Mouse (Mus musculus) liver, embryonic 15.5 days (tissue): ENCODE results near the gene Zc3h18. TPM values are rescaled to one million over a fixed set of nuclear protein-coding genes. Genes with fewer than 3 reads are reported as not detected.

ENCODE experiments used
- ATAC-seq: fragments of 200-750 bp; cut with Nextera tagmentation; 2 replicates; pipeline ENCODE4 v1.8.0; 2017; ENCODE audit warnings: moderate number of reproducible peaks, mild to moderate bottlenecking, moderate library complexity; ENCODE audit not compliant: insufficient read depth
- H3K27ac ChIP-seq: fragments of 300-500 bp; sonication (generic); replicated peaks from 2 replicates; pipeline ENCODE4 v1.5.1; 2015; ENCODE audit warnings: mild to moderate bottlenecking, inconsistent platforms
- H3K27me3 ChIP-seq: fragments of 300-500 bp; sonication (generic); 2 replicates; pipeline ENCODE4 v1.6.1; 2015; ENCODE audit warnings: mild to moderate bottlenecking, inconsistent platforms
- H3K36me3 ChIP-seq: fragments of 300-500 bp; sonication (generic); replicated peaks from 2 replicates; pipeline ENCODE4 v1.6.1; 2015; ENCODE audit warnings: moderate library complexity, mild to moderate bottlenecking, inconsistent platforms
- H3K4me1 ChIP-seq: fragments of 300-500 bp; sonication (generic); replicated peaks from 2 replicates; pipeline ENCODE4 v1.6.1; 2015; ENCODE audit warnings: inconsistent platforms
- H3K4me2 ChIP-seq: fragments of 300-500 bp; sonication (generic); 2 replicates; pipeline ENCODE4 v1.6.1; 2015; ENCODE audit warnings: moderate library complexity, mild to moderate bottlenecking, inconsistent platforms
- H3K4me3 ChIP-seq: fragments of 300-500 bp; sonication (generic); replicated peaks from 2 replicates; pipeline ENCODE4 v1.5.1; 2015; ENCODE audit warnings: mild to moderate bottlenecking, inconsistent platforms
- H3K9ac ChIP-seq: fragments of 300-500 bp; sonication (generic); 2 replicates; pipeline ENCODE4 v1.6.1; 2015; ENCODE audit warnings: moderate library complexity, mild to moderate bottlenecking, inconsistent platforms
- H3K9me3 ChIP-seq: fragments of 300-500 bp; sonication (generic); replicated peaks from 2 replicates; pipeline ENCODE4 v1.6.1; 2016; ENCODE audit warnings: inconsistent platforms
- WGBS: fragments of 180-500 bp; shearing (Covaris S2); methylation state at CpG from one replicate; pipeline ENCODE4 v1.1.7; 2015; ENCODE audit warnings: mixed read lengths; ENCODE audit not compliant: insufficient replicate concordance; 5-methylcytosine and 5-hydroxymethylcytosine counted together
- polyA plus RNA-seq: library from polyadenylated mRNA; unstranded; fragments of >200 nt; fragmentation: Nextera tagmentation; extraction: Ambion mirVana; gene quantifications from 2 replicates; pipeline ENCODE4 v1.2.1, GENCODE M21; 2015

The Zc3h18 gene
- polyA plus RNA-seq, 1 experiment from 2014 or later = 23.1 TPM

DNA sequence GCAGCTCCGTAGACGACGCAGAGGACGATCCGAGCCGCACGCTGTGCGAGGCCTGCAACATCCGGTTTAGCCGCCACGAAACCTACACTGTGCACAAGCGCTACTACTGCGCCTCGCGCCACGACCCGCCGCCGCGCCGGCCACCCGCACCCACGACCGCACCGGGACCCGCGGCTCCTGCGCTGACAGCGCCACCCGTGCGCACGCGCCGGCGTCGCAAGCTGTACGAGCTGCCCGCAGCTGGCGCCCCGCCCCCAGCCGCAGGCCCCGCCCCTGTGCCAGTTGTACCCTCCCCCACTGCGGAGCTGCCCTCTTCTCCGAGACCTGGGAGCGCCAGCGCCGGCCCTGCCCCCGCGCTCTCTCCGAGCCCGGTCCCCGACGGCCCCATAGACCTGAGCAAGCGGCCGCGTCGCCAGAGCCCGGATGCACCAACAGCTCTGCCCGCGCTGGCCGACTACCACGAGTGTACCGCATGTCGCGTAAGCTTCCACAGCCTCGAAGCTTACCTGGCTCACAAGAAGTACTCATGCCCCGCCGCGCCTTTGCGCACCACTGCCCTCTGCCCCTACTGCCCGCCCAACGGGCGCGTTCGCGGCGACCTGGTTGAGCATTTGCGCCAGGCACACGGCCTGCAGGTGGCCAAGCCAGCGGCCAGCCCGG lies 40.0 kb upstream of the Zc3h18 start:
- H3K9ac ChIP-seq = no peak overlapping the region
- no peaks in the 10 kb centered on the region for H3K27me3 ChIP-seq
- H3K27ac ChIP-seq = no peak overlapping the region
- no peak for ATAC-seq
- H3K4me1 ChIP-seq = peaks cover 68% of the 10 kb centered on the region
- H3K9me3 ChIP-seq = peaks cover 18% of the 10 kb centered on the region
- peaks cover 86% of the 10 kb centered on the region for H3K36me3 ChIP-seq
- WGBS = 82% methylated on average over 81 of the region's 81 CpGs
- H3K4me3 ChIP-seq = 0 out of 2 replicates have a peak overlapping the region, but pooled peaks have one; percentile 7
- peak overlapping the region; percentile 33; the same call in 1 of the 2 replicates for H3K4me2 ChIP-seq

- peaks cover 21% of the 10 kb centered on the region for H3K27me3 ChIP-seq
- peaks cover 72% of the 10 kb centered on the region for H3K4me1 ChIP-seq
- H3K36me3 ChIP-seq = peaks cover 63% of the 10 kb centered on the region
- H3K9ac ChIP-seq = no peak overlapping the region
- WGBS = 76% methylated on average over 6 of the region's 6 CpGs
- H3K9me3 ChIP-seq = peaks cover 18% of the 10 kb centered on the region
- H3K27ac ChIP-seq = no peak overlapping the region
- no peak overlapping the region for H3K4me3 ChIP-seq
- no peak for ATAC-seq
- H3K4me2 ChIP-seq = no peak overlapping the region
Observed at GRCm38 (mm10) chr8:122338852-122339251, 37.6 kb upstream of the Zc3h18 start.

DNA sequence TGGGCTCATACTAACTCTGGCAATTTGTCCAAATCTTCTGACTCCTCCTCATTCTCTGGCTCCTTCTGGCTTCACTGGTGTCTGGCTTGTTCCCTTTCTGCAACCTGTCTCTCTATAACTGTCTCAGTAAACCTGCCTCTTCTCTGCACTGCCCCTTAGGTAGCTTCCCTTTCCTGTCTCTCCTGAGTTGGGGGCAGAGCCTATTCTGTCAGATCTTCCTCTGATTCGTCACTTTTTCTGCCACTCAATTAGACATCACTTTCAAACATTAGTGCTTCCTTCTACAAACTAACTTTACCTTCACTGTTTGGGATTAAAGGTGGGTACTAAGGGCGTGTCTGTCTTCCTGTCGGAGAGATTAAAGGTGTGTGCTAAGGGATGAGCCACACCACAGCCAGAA lies 35.6 kb upstream of the Zc3h18 start:
- Histone ChIP-seq H3K4me2 (no peak overlapping the region), H3K9ac (no peak overlapping the region), H3K27ac (peak overlapping the region; percentile 45; the same call in 1 of the 2 replicates), H3K36me3 (peaks cover 44% of the 10 kb centered on the region), H3K9me3 (peaks cover 12% of the 10 kb centered on the region), H3K4me1 (peaks cover 90% of the 10 kb centered on the region), H3K4me3 (no peak overlapping the region), H3K27me3 (peaks cover 21% of the 10 kb centered on the region)
- 77% methylated on average over 3 of the region's 3 CpGs for WGBS
- ATAC-seq = no peak

- no peak overlapping the region for H3K9ac ChIP-seq
- 0 out of 2 replicates have a peak, but pooled peaks have one; percentile 3 for ATAC-seq
- 53% methylated on average over 6 of the region's 6 CpGs for WGBS
Observed at GRCm38 (mm10) chr8:122341790-122342189, 34.6 kb upstream of the Zc3h18 start.

GRCm38 (mm10) chr8:122342362-122342761 lies 34.0 kb upstream of the Zc3h18 start:
- 45% methylated on average over 5 of the region's 5 CpGs for WGBS
- Histone ChIP-seq H3K36me3 (peaks cover 28% of the 10 kb centered on the region), H3K27ac (0 out of 2 replicates have a peak overlapping the region, but pooled peaks have one; percentile 25), H3K4me3 (no peak overlapping the region), H3K4me1 (peaks cover 80% of the 10 kb centered on the region), H3K9ac (no peak overlapping the region; the same call in 1 of the 2 replicates), H3K4me2 (peak overlapping the region; percentile 68), H3K27me3 (peaks cover 21% of the 10 kb centered on the region), H3K9me3 (no peaks in the 10 kb centered on the region)
- ATAC-seq = no peak

More at GRCm38 (mm10) chr8:122341790-122342189, 34.6 kb upstream of the Zc3h18 start:
- Histone ChIP-seq H3K27ac (peak overlapping the region; percentile 19; the same call in 1 of the 2 replicates), H3K27me3 (peaks cover 21% of the 10 kb centered on the region), H3K4me1 (peaks cover 83% of the 10 kb centered on the region), H3K36me3 (peaks cover 33% of the 10 kb centered on the region), H3K9me3 (peaks cover 1% of the 10 kb centered on the region; the same call in 1 of the 2 replicates), H3K4me3 (no peak overlapping the region), H3K4me2 (no peak overlapping the region)

GRCm38 (mm10) chr8:122342806-122343209 lies 33.6 kb upstream of the Zc3h18 start:
- peak; percentile 13; the same call in 1 of the 2 replicates for ATAC-seq
- peaks cover 80% of the 10 kb centered on the region for H3K4me1 ChIP-seq
- peaks cover 21% of the 10 kb centered on the region for H3K27me3 ChIP-seq
- peak overlapping the region; percentile 25 for H3K27ac ChIP-seq
- peak overlapping the region; percentile 45; the same call in 1 of the 2 replicates for H3K9ac ChIP-seq
- H3K4me3 ChIP-seq = peak overlapping the region; percentile 38; the same call in 1 of the 2 replicates
- peak overlapping the region; percentile 68 for H3K4me2 ChIP-seq
- WGBS = 2% methylated on average over 9 of the region's 9 CpGs
- no peaks in the 10 kb centered on the region for H3K9me3 ChIP-seq
- peaks cover 23% of the 10 kb centered on the region for H3K36me3 ChIP-seq

GRCm38 (mm10) chr8:122343341-122343740 lies 33.1 kb upstream of the Zc3h18 start:
- whole genome bisulfite sequencing = 6% methylated on average over 11 of the region's 11 CpGs
- Histone ChIP-seq H3K27me3 (peaks cover 21% of the 10 kb centered on the region), H3K9me3 (no peaks in the 10 kb centered on the region), H3K4me1 (peaks cover 80% of the 10 kb centered on the region), H3K9ac (peak overlapping the region; percentile 45), H3K4me3 (peak overlapping the region; percentile 38), H3K36me3 (peaks cover 18% of the 10 kb centered on the region), H3K4me2 (peak overlapping the region; percentile 68), H3K27ac (peak overlapping the region; percentile 25)
- no peak for ATAC-seq

DNA sequence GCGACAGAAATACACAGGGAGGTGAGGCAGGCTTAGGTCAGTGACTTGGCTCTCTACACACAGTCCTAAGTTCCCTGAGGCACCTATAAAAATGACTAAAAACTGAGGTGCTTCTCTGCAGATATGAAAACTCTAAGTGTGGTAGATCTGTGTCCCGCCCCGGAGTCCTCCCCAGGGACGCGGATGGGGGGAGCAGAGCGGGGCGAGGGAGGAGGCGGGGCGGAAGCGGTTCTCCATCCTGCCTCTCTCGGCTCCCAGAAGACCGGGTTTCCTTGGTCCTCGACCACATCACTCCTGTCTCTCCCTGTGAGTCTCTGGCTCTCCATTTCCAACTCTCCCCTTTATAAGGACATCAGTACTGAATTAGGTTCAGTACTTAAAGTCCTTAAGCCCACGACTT lies 32.7 kb upstream of the Zc3h18 start:
- ATAC-seq = peak; percentile 50
- Histone ChIP-seq H3K27me3 (peaks cover 21% of the 10 kb centered on the region), H3K36me3 (peaks cover 14% of the 10 kb centered on the region), H3K27ac (peak overlapping the region; percentile 25), H3K4me2 (peak overlapping the region; percentile 68), H3K9ac (peak overlapping the region; percentile 45), H3K4me1 (peaks cover 81% of the 10 kb centered on the region), H3K9me3 (no peaks in the 10 kb centered on the region), H3K4me3 (peak overlapping the region; percentile 38)
- WGBS = 0% methylated on average over 14 of the region's 14 CpGs

DNA sequence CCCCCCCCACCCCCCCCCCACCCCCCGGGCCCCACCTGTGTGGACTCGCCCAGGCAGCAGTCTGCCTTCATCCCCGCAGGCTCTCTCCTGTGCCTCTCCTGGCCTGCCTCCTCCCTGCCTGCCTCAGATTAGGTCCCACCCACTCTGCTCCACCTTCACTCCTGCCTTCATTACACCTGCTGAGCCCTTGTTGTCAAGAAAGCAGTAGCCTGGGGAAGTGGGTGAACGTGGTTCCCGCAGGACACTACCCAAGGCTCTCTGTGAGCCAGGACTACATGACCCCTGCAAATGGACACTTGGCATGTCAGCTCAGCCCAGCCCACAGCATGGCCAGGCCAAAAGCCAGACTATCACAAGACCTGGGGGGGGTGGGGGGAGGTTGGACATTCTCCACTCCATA lies 32.2 kb upstream of the Zc3h18 start:
- peak overlapping the region; percentile 68 for H3K4me2 ChIP-seq
- no peak overlapping the region; the same call in 1 of the 2 replicates for H3K9ac ChIP-seq
- peaks cover 81% of the 10 kb centered on the region for H3K4me1 ChIP-seq
- peak overlapping the region; percentile 38; the same call in 1 of the 2 replicates for H3K4me3 ChIP-seq
- WGBS = 8% methylated on average over 2 of the region's 5 CpGs
- H3K27ac ChIP-seq = no peak overlapping the region; the same call in 1 of the 2 replicates
- peak; percentile 77 for ATAC-seq
- H3K9me3 ChIP-seq = no peaks in the 10 kb centered on the region
- peaks cover 9% of the 10 kb centered on the region for H3K36me3 ChIP-seq
- H3K27me3 ChIP-seq = peaks cover 21% of the 10 kb centered on the region

- H3K4me1 ChIP-seq = peaks cover 85% of the 10 kb centered on the region
- no peaks in the 10 kb centered on the region for H3K36me3 ChIP-seq
- H3K9me3 ChIP-seq = no peaks in the 10 kb centered on the region
- peak overlapping the region; percentile 64 for H3K27ac ChIP-seq
- H3K4me2 ChIP-seq = peak overlapping the region; percentile 12; the same call in 1 of the 2 replicates
- WGBS = 32% methylated on average over 12 of the region's 12 CpGs
- ATAC-seq = no peak
- H3K27me3 ChIP-seq = peaks cover 21% of the 10 kb centered on the region
- H3K9ac ChIP-seq = no peak overlapping the region
- H3K4me3 ChIP-seq = no peak overlapping the region
Observed at GRCm38 (mm10) chr8:122345181-122346095, 31.0 kb upstream of the Zc3h18 start.
